Mouse (Mus musculus) kidney, adult 2 months (tissue): Measurements from ENCODE around the gene Esam.

ENCODE experiments used
- CTCF ChIP-seq: fragments of 200-500 bp; conservative IDR thresholded peaks from 2 replicates; pipeline ENCODE4 v1.5.1; 2011; ENCODE audit warnings: low read depth, mild to moderate bottlenecking, control low read depth, low read length, moderate library complexity, mixed read lengths; ENCODE audit not compliant: insufficient read depth, insufficient read length
- POLR2A ChIP-seq: fragments of 200-500 bp; IDR thresholded peaks from one replicate; pipeline ENCODE4 v1.6.1; 2011; ENCODE audit warnings: low read depth, low read length, control low read depth

DNA sequence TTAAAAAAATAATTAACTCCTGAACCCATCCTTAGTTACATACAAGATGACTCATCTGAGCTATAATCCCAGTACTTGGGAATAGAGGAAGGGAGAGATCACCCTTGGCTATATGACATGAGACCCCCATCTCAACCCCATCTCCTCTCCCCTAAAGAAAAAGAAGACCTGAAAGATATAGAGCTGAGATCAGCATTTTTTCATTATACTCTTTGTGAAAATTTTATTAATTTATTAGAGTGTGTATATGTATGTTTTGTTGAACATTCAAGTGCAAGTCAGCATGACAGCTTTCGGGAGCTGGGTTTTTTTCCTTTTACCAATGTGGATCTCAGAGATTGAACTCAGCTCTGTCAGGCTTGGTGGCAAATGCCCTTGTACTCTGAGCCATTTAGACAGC is 26.7 kb upstream of the Esam start:
- TF ChIP-seq POLR2A (no peak), CTCF (no peak)
